9 mouse cellular contexts compared by ENCODE assay signal in the genomic region with DNA sequence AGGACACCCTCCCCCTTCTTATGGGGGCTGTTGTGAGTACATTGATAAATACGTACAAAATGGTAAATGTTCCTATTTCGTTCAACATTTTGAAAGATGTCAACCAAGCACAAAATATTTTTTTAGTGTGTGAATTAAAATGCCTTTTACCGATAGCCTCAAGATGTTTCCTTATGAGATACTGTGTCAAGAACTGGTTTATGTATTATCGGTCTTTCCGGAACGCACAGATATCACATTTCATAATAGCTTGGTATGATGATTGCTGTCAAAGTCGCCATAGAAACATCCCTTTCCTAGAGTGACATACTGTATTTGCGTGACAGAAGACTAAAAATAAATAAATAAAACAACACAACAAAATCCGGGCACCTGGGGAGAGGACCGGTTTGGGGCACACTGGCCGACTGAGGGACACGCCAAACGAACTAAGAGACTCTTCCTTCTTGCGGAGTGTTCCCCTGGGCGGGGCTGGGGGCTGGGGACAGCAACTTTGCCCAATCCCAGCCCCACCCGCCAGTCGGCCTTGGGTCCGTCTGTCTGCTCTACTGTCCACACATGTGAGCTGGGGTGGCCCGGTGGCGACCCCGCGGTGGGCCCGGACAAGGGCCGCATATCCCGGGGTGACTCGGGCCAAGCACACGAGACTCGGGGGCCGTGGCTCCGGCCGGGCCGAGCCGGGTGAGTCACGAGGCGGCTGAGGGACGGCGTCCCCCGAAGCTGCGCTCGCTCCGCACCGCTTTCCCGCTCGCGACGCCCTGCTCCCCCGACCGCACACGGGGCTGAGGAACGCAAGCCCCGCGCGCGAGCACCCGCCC. TPM values are rescaled to one million over a fixed set of nuclear protein-coding genes. Genes with fewer than 3 reads are reported as not detected.
DNase-seq lines count a peak whose midpoint lies in the region; ATAC-seq lines count a peak whose summit lies in the region.
"Had no signal": no experiment of that assay in that cellular context is flagged by ENCODE, and none has a peak within 500 bp of the region (broad histone marks: within the 10 kb centered on the region; RNA-seq: fewer than 3 reads in every experiment).

No protein-coding gene starts in this region.

- ATAC-seq in heart, embryonic 14.5 days (ENCODE audit: insufficient number of reproducible peaks, insufficient read depth, low FRiP score, low read depth), result peak; percentile 52; the same call in 1 of the 2 replicates
- ATAC-seq in liver, embryonic 11.5 days (replicated peaks; ENCODE audit: low FRiP score), result peak; percentile 48
- ATAC-seq in neural tube, embryonic 15.5 days (ENCODE audit: low FRiP score), result peak; percentile 69

- H3K9ac ChIP-seq in heart, embryonic 14.5 days (ENCODE audit: low read length), result peak overlapping the region; percentile 73
- H3K9ac ChIP-seq in liver, embryonic 11.5 days (ENCODE audit: low read depth, low read length), result peak overlapping the region; percentile 66
- peak overlapping the region; percentile 58 for H3K9ac ChIP-seq in neural tube, embryonic 15.5 days (replicated peaks)

- peak overlapping the region; percentile 100 for H3K4me2 ChIP-seq in heart, embryonic 14.5 days (ENCODE audit: low read length)
- H3K4me2 ChIP-seq in liver, embryonic 11.5 days, result peak overlapping the region; percentile 100
- peak overlapping the region; percentile 98 for H3K4me2 ChIP-seq in neural tube, embryonic 15.5 days

- H3K36me3 ChIP-seq in heart, embryonic 14.5 days (ENCODE audit: control insufficient read depth, insufficient read depth, low read length), result no peaks in the 10 kb centered on the region
- H3K36me3 ChIP-seq in liver, embryonic 11.5 days (ENCODE audit: control insufficient read depth, insufficient read depth, low read length), result no peaks in the 10 kb centered on the region
- no peaks in the 10 kb centered on the region for H3K36me3 ChIP-seq in neural tube, embryonic 15.5 days

- no peak overlapping the region for H3K27ac ChIP-seq in heart, embryonic 14.5 days (replicated peaks in 1 of 2; ENCODE audit: control insufficient read depth in 1 of 2, insufficient read depth in 1 of 2, low read depth in 2 of 2, low read length in 2 of 2)
- no peak overlapping the region for H3K27ac ChIP-seq in liver, embryonic 11.5 days (ENCODE audit: low read depth, low read length)
- 0 out of 2 replicates have a peak overlapping the region, but pooled peaks have one; percentile 18 for H3K27ac ChIP-seq in neural tube, embryonic 15.5 days (replicated peaks)

- H3K9me3 ChIP-seq in heart, embryonic 14.5 days (ENCODE audit: control insufficient read depth, low read length), result no peaks in the 10 kb centered on the region
- H3K9me3 ChIP-seq in liver, embryonic 11.5 days (ENCODE audit: control insufficient read depth, low read length), result no peaks in the 10 kb centered on the region
- no peaks in the 10 kb centered on the region for H3K9me3 ChIP-seq in neural tube, embryonic 15.5 days (replicated peaks)

- DNase-seq in heart, adult 11 months, result peak; percentile 93
- no peak for DNase-seq in heart, postnatal 14 days
- peak; percentile 22 for DNase-seq in CD4-positive helper T cell, adult 2 months (ENCODE audit: low read depth, low spot score)
- DNase-seq in cerebellum, adult 9-10 months, result peak; percentile 57
- DNase-seq in liver, embryonic 11.5 days (ENCODE audit: low spot score), result no peak
- DNase-seq in adrenal gland, adult 2 months, result no peak

- intact Hi-C loops in heart, postnatal 14 days (cut with DNase I), result no loop called here

- WGBS in heart, embryonic 14.5 days, result 6% methylated on average over 55 of the region's 55 CpGs
- 5% methylated on average over 55 of the region's 55 CpGs for WGBS in liver, embryonic 11.5 days
- 5% methylated on average over 54 of the region's 55 CpGs for WGBS in neural tube, embryonic 15.5 days

- H3K27me3 ChIP-seq in heart, embryonic 14.5 days (ENCODE audit: control insufficient read depth, insufficient read depth, low read length), result peaks cover 23% of the 10 kb centered on the region
- peaks cover 13% of the 10 kb centered on the region for H3K27me3 ChIP-seq in liver, embryonic 11.5 days (replicated peaks; ENCODE audit: control insufficient read depth, insufficient read depth, low read length)
- H3K27me3 ChIP-seq in neural tube, embryonic 15.5 days (replicated peaks), result peaks cover 65% of the 10 kb centered on the region

- peak overlapping the region; percentile 50 to 67 for H3K4me3 ChIP-seq in heart, embryonic 14.5 days (ENCODE audit: control insufficient read depth in 1 of 2, insufficient read depth in 1 of 2, low read depth in 1 of 2, low read length in 2 of 2)
- peak overlapping the region; percentile 69 for H3K4me3 ChIP-seq in liver, embryonic 11.5 days (ENCODE audit: low read depth, low read length)
- H3K4me3 ChIP-seq in neural tube, embryonic 15.5 days (replicated peaks), result peak overlapping the region; percentile 58

- peaks cover 0 to 4% of the 10 kb centered on the region in 2 experiments; a peak in 1 of 4 replicates for H3K4me1 ChIP-seq in heart, embryonic 14.5 days (ENCODE audit: control insufficient read depth in 2 of 2, insufficient read depth in 2 of 2, low read length in 2 of 2)
- H3K4me1 ChIP-seq in liver, embryonic 11.5 days (replicated peaks; ENCODE audit: control insufficient read depth, insufficient read depth, low read length), result no peaks in the 10 kb centered on the region
- H3K4me1 ChIP-seq in neural tube, embryonic 15.5 days, result peaks cover 14% of the 10 kb centered on the region

RNA-seq across cellular contexts. Expression of a gene that starts 34.9 kb away (rescaled TPM):
- total RNA-seq in heart, postnatal 14 days (2021), result not detected
- polyA plus RNA-seq in heart, embryonic 14.5 days (2014; fragmentation: Nextera tagmentation; extraction: Ambion mirVana), result not detected in 2 replicates
- polyA plus RNA-seq in liver, embryonic 11.5 days (2014; fragmentation: Nextera tagmentation; extraction: Ambion mirVana), result not detected in 2 replicates
- polyA plus RNA-seq in neural tube, embryonic 15.5 days (2015; fragmentation: Nextera tagmentation; extraction: Ambion mirVana), result not detected in 2 replicates
- total RNA-seq in adrenal gland, adult 2 months (2021), result not detected
- not detected in 2 replicates for polyA plus RNA-seq in adrenal gland, adult 2 months (2012; rRNA removed)
- total RNA-seq: heart, postnatal 10 days had no signal

Comparison
In these comparisons a context has a peak if more than half of its experiments do, and no peak if none do; other contexts are left out.
1. DNase-seq: peak in heart, adult 11 months (single experiment), CD4-positive helper T cell, adult 2 months (single experiment) and cerebellum, adult 9-10 months (single experiment); none in heart, postnatal 14 days (0 of 2), liver, embryonic 11.5 days (single experiment) and adrenal gland, adult 2 months (single experiment).
2. Peak in every context shown above with its lines, with median percentiles within 50 percentile points of each other: ATAC-seq, H3K4me2 ChIP-seq, H3K4me3 ChIP-seq and H3K9ac ChIP-seq.